Mouse (Mus musculus): Measurements from ENCODE around the gene Tmem109.

DNA sequence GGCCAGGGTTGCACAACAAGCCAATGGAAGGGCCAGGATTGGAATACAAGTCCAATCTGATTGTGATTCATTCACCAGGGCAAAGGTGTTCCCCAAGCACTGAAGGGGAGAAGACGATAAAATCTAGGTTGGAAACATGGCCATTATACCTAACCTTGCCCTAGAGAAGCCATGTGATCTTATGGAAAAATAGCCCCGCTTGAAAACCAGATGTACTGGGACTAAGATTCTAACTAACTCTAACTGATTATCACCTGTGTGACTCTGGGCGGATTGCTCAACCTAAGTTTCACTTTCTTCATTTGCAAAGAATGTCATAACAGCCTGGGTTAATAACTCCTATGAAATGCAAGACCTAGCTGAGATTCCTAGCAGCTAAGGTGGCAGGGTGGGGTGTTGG lies 26.4 kb downstream of the Tmem109 start:
- TF ChIP-seq POLR2A (IDR thresholded peaks at IDR 0.05; ENCODE audit: low read depth, low read length) (no peak), CTCF (IDR thresholded peaks at IDR 0.05; ENCODE audit: borderline replicate concordance, insufficient read depth, low read length) (no peak)
